Mouse (Mus musculus) lung, adult 2 months (tissue): ENCODE data around the gene Myoz1. TPM values are rescaled to one million over a fixed set of nuclear protein-coding genes. Genes with fewer than 3 reads are reported as not detected.

Source experiments
- DNase-seq: peaks from one replicate; pipeline ENCODE4 v3.0.0; 2022
- H3K4me1 ChIP-seq: fragments of 200-500 bp; 2 replicates; pipeline ENCODE4 v1.6.1; 2011; ENCODE audit warnings: low read length; ENCODE audit not compliant: control insufficient read depth, insufficient read depth
- H3K4me3 ChIP-seq: fragments of 200-500 bp; replicated peaks from 2 replicates; pipeline ENCODE3; 2011; ENCODE audit warnings: low read depth, mild to moderate bottlenecking, control low read depth, low read length; ENCODE audit errors: extremely low read depth
- CTCF ChIP-seq: fragments of 200-500 bp; IDR thresholded peaks from 2 replicates; pipeline ENCODE4 v1.5.1; 2011; ENCODE audit warnings: mild to moderate bottlenecking, low read length, control low read depth; ENCODE audit not compliant: insufficient read depth
- POLR2A ChIP-seq: fragments of 200-500 bp; IDR thresholded peaks from 2 replicates; pipeline ENCODE4 v1.6.1; 2011; ENCODE audit warnings: low read depth, mild to moderate bottlenecking, control low read depth, low read length, borderline replicate concordance; ENCODE audit errors: extremely low read depth
- WGBS: fragments of 180-500 bp; shearing (Covaris S2); methylation state at CpG from one replicate; pipeline ENCODE4 v1.1.7; 2018; 5-methylcytosine and 5-hydroxymethylcytosine counted together
- polyA plus RNA-seq: library from polyadenylated mRNA; depleted of rRNA; stranded (reverse); fragments of >200 nt; gene quantifications from 2 replicates; pipeline ENCODE4 v1.2.3, GENCODE M21; 2012

Gene Myoz1
- polyA plus RNA-seq, 1 experiment: 19.8 TPM

- TF ChIP-seq POLR2A: peak; percentile 85; the same call in 1 of the 2 replicates
- TF ChIP-seq CTCF: no peak
- peak; percentile 82 for DNase-seq
- H3K4me1 ChIP-seq: peaks cover 17% of the 10 kb centered on the region
- under 1% methylated on average over 111 of the region's 111 CpGs for WGBS
- peak within 1 kb of the TSS; percentile 95 for H3K4me3 ChIP-seq
These were observed 38.8 kb upstream of the Myoz1 start, which contains the start of gene Fut11 for GRCm38 (mm10) chr14:20694884-20695760. TSS of gene Fut11 (plus strand) at chr14:20694968.

- peaks cover 17% of the 10 kb centered on the region for H3K4me1 ChIP-seq
- no peak for DNase-seq
- TF ChIP-seq CTCF (no peak), POLR2A (no peak)
- 38% methylated on average over 13 of the region's 13 CpGs for WGBS
- peak overlapping the region; percentile 95 for H3K4me3 ChIP-seq
These were observed 38.0 kb upstream of the Myoz1 start for GRCm38 (mm10) chr14:20694185-20694883.

- Histone ChIP-seq H3K4me1 (peaks cover 17% of the 10 kb centered on the region), H3K4me3 (no peak overlapping the region)
- no peak for DNase-seq
- TF ChIP-seq POLR2A (no peak), CTCF (no peak)
- WGBS: 78% methylated on average over 10 of the region's 10 CpGs
These were observed 37.3 kb upstream of the Myoz1 start for GRCm38 (mm10) chr14:20693589-20694101.

GRCm38 (mm10) chr14:20691772-20692171 is 35.4 kb upstream of the Myoz1 start:
- DNase-seq: no peak
- WGBS: 89% methylated on average over 6 of the region's 6 CpGs
- no peak for TF ChIP-seq CTCF
- TF ChIP-seq POLR2A: no peak
- H3K4me3 ChIP-seq: no peak overlapping the region
- H3K4me1 ChIP-seq: peaks cover 10% of the 10 kb centered on the region

- 81% methylated on average over 2 of the region's 2 CpGs for WGBS
- Histone ChIP-seq H3K4me3 (no peak overlapping the region), H3K4me1 (no peaks in the 10 kb centered on the region)
- no peak for DNase-seq
- TF ChIP-seq POLR2A (no peak), CTCF (no peak)
These were observed 32.7 kb upstream of the Myoz1 start for GRCm38 (mm10) chr14:20689009-20689408.

- 98% methylated on average over 3 of the region's 3 CpGs for WGBS
These were observed 30.2 kb upstream of the Myoz1 start for GRCm38 (mm10) chr14:20686576-20686975.

GRCm38 (mm10) chr14:20682498-20682897 is 26.2 kb upstream of the Myoz1 start:
- DNase-seq: no peak
- Histone ChIP-seq H3K4me1 (no peaks in the 10 kb centered on the region), H3K4me3 (no peak overlapping the region)
- 21% methylated on average over 3 of the region's 3 CpGs for WGBS
- TF ChIP-seq CTCF (no peak), POLR2A (no peak)

More at GRCm38 (mm10) chr14:20686576-20686975, 30.2 kb upstream of the Myoz1 start:
- no peak for TF ChIP-seq CTCF
- no peak for TF ChIP-seq POLR2A
- Histone ChIP-seq H3K4me3 (no peak overlapping the region), H3K4me1 (no peaks in the 10 kb centered on the region)
- DNase-seq: no peak

GRCm38 (mm10) chr14:20681742-20682141 is 25.4 kb upstream of the Myoz1 start:
- no peak overlapping the region for H3K4me3 ChIP-seq
- no peaks in the 10 kb centered on the region for H3K4me1 ChIP-seq
- no peak for TF ChIP-seq POLR2A
- TF ChIP-seq CTCF: no peak
- 78% methylated on average over 2 of the region's 2 CpGs for WGBS
- DNase-seq: no peak

- Histone ChIP-seq H3K4me3 (no peak overlapping the region), H3K4me1 (peaks cover 3% of the 10 kb centered on the region)
- DNase-seq: no peak
- WGBS: 90% methylated on average over 4 of the region's 4 CpGs
- TF ChIP-seq CTCF (no peak), POLR2A (no peak)
These were observed 21.6 kb upstream of the Myoz1 start for GRCm38 (mm10) chr14:20677906-20678305.
